Mouse (Mus musculus) C2C12 (cell line): ENCODE measurements around the gene Tenm1.

Experiments used
- CEBPB ChIP-seq: IDR thresholded peaks from one replicate; pipeline ENCODE4 v1.6.1; 2011; ENCODE audit warnings: low read depth, mild to moderate bottlenecking, control low read depth, moderate library complexity
- CTCF ChIP-seq: IDR thresholded peaks from one replicate; pipeline ENCODE4 v1.5.1; 2011; ENCODE audit not compliant: control insufficient read depth, insufficient read depth, insufficient read length
- FOSL1 ChIP-seq: IDR thresholded peaks from one replicate; pipeline ENCODE4 v1.8.0; 2011; ENCODE audit warnings: mild to moderate bottlenecking, low read length; ENCODE audit not compliant: poor library complexity, insufficient read depth, severe bottlenecking
- MAX ChIP-seq: IDR thresholded peaks from one replicate; pipeline ENCODE4 v1.6.1; 2011; ENCODE audit warnings: mild to moderate bottlenecking, control low read depth
- MYOD1 ChIP-seq: IDR thresholded peaks from one replicate; pipeline ENCODE4 v1.6.1; 2011; ENCODE audit warnings: low read depth; ENCODE audit not compliant: control insufficient read depth, insufficient read length
- MYOG ChIP-seq: IDR thresholded peaks from one replicate; pipeline ENCODE4 v1.6.1; 2011; ENCODE audit not compliant: control insufficient read depth, insufficient read length; ENCODE audit errors: extremely low read depth
- USF1 ChIP-seq: IDR thresholded peaks from one replicate; pipeline ENCODE4 v1.6.1; 2011; ENCODE audit warnings: low read depth, mild to moderate bottlenecking, control low read depth, moderate library complexity

GRCm38 (mm10) chrX:42500538-42500937 lies 928.4 kb downstream of the Tenm1 start:
- TF ChIP-seq CTCF (no peak), MYOG (no peak), USF1 (no peak), MAX (no peak), FOSL1 (no peak), CEBPB (no peak), MYOD1 (no peak)
